Mouse (Mus musculus): Measurements from ENCODE around the gene Cryzl1.

Gene Cryzl1

GRCm38 (mm10) chr16:91740184-91740917, 11.6 kb upstream of the Cryzl1 start:
- peak; percentile 95 for DNase-seq

GRCm38 (mm10) chr16:91738505-91738904, 9.7 kb upstream of the Cryzl1 start:
- no peak for DNase-seq

- DNase-seq, result peak; percentile 88
Observed at GRCm38 (mm10) chr16:91736046-91736816, 7.5 kb upstream of the Cryzl1 start.

GRCm38 (mm10) chr16:91734771-91735170, 6.0 kb upstream of the Cryzl1 start:
- DNase-seq, result peak; percentile 97

- no peak for DNase-seq
Observed at GRCm38 (mm10) chr16:91732816-91733215, 4.0 kb upstream of the Cryzl1 start.

GRCm38 (mm10) chr16:91730446-91730845, 1.7 kb upstream of the Cryzl1 start:
- peak; percentile 94 for DNase-seq

GRCm38 (mm10) chr16:91729821-91730441, 1.2 kb upstream of the Cryzl1 start:
- DNase-seq, result no peak

- DNase-seq, result peak; percentile 100
Observed at GRCm38 (mm10) chr16:91729066-91729482, 299 bp upstream of the Cryzl1 start, which contains the start of gene Itsn1. Itsn1 (plus strand) TSS chr16:91729281.

- peak; percentile 95 for DNase-seq
Observed at GRCm38 (mm10) chr16:91727433-91727832, 1.3 kb downstream of the Cryzl1 start.

- peak; percentile 95 for DNase-seq
Observed at GRCm38 (mm10) chr16:91724247-91724646, 4.5 kb downstream of the Cryzl1 start.

- no peak for DNase-seq
Observed at GRCm38 (mm10) chr16:91717399-91717798, 11.4 kb downstream of the Cryzl1 start.

- DNase-seq, result peak; percentile 98
Observed at GRCm38 (mm10) chr16:91716927-91717349, 11.8 kb downstream of the Cryzl1 start.

- no peak for DNase-seq
Observed at GRCm38 (mm10) chr16:91710241-91710640, 18.5 kb downstream of the Cryzl1 start.

GRCm38 (mm10) chr16:91704603-91705340, 24.0 kb downstream of the Cryzl1 start:
- no peak for DNase-seq

- DNase-seq, result no peak
Observed at GRCm38 (mm10) chr16:91702771-91703188, 26.0 kb downstream of the Cryzl1 start.

GRCm38 (mm10) chr16:91701908-91702307, 26.9 kb downstream of the Cryzl1 start:
- DNase-seq, result peak; percentile 86

GRCm38 (mm10) chr16:91698995-91699394, 29.8 kb downstream of the Cryzl1 start:
- no peak for DNase-seq

GRCm38 (mm10) chr16:91695108-91695755, 33.5 kb downstream of the Cryzl1 start:
- DNase-seq, result no peak

- peak; percentile 95 for DNase-seq
Observed at GRCm38 (mm10) chr16:91694455-91695084, 34.2 kb downstream of the Cryzl1 start.

- DNase-seq, result peak; percentile 79
Observed at GRCm38 (mm10) chr16:91689791-91690190, 39.0 kb downstream of the Cryzl1 start.

- DNase-seq, result peak; percentile 100
Observed at GRCm38 (mm10) chr16:91688619-91689334, 40.0 kb downstream of the Cryzl1 start, which contains the start of gene Donson. Donson (minus strand) TSS chr16:91688770.
